Comparison of ENCODE assay signal across 8 mouse cellular contexts in genomic region chr13:48968750-48969088, GRCm38 (mm10). TPM values are rescaled to one million over a fixed set of nuclear protein-coding genes. Genes with fewer than 3 reads are reported as not detected.
DNase-seq lines count a peak whose midpoint lies in the region; ATAC-seq and TF ChIP-seq lines count a peak whose summit lies in the region.

No protein-coding gene starts in this region.

- peak overlapping the region; percentile 85 for H3K4me3 ChIP-seq in lung, embryonic 15.5 days
- H3K4me3 ChIP-seq in limb, embryonic 13.5 days = peak overlapping the region; percentile 95
- peak overlapping the region; percentile 80 for H3K4me3 ChIP-seq in small intestine, adult 2 months (ENCODE audit: low read depth, low read length)

- no peaks in the 10 kb centered on the region for H3K9me3 ChIP-seq in lung, embryonic 15.5 days
- no peaks in the 10 kb centered on the region for H3K9me3 ChIP-seq in limb, embryonic 13.5 days

- H3K4me2 ChIP-seq in lung, embryonic 15.5 days = peak overlapping the region; percentile 92
- peak overlapping the region; percentile 95 for H3K4me2 ChIP-seq in limb, embryonic 13.5 days (replicated peaks)

- H3K4me1 ChIP-seq in lung, embryonic 15.5 days = peaks cover 35% of the 10 kb centered on the region
- H3K4me1 ChIP-seq in limb, embryonic 13.5 days = peaks cover 48% of the 10 kb centered on the region
- H3K4me1 ChIP-seq in small intestine, adult 2 months (ENCODE audit: control insufficient read depth, insufficient read depth, insufficient read length, low read length) = peaks cover 16% of the 10 kb centered on the region

- H3K36me3 ChIP-seq in lung, embryonic 15.5 days = no peaks in the 10 kb centered on the region
- H3K36me3 ChIP-seq in limb, embryonic 13.5 days = peaks cover 3% of the 10 kb centered on the region; the same call in 1 of the 2 replicates
- H3K36me3 ChIP-seq in small intestine, adult 2 months (ENCODE audit: control insufficient read depth, insufficient read depth, low read length) = no peaks in the 10 kb centered on the region; the same call in 1 of the 2 replicates

- no peak for TF ChIP-seq POLR2A in small intestine, adult 2 months (IDR thresholded peaks at IDR 0.05; ENCODE audit: low read depth, low read length)

- peak overlapping the region; percentile 98 for H3K27ac ChIP-seq in lung, embryonic 15.5 days
- peak overlapping the region; percentile 97 for H3K27ac ChIP-seq in limb, embryonic 13.5 days
- peak overlapping the region; percentile 98 for H3K27ac ChIP-seq in small intestine, adult 2 months (ENCODE audit: insufficient read depth, low read depth, low read length)

- no peak for DNase-seq in lung, postnatal 36 days
- DNase-seq in adipocyte (ENCODE audit: low spot score) = no peak
- DNase-seq in cerebellum, postnatal 25 days = no peak
- no peak for DNase-seq in layer of hippocampus, adult 9-11 months

- peak overlapping the region; percentile 91 for H3K9ac ChIP-seq in lung, embryonic 15.5 days
- H3K9ac ChIP-seq in limb, embryonic 13.5 days = peak overlapping the region; percentile 97

- no peaks in the 10 kb centered on the region for H3K27me3 ChIP-seq in lung, embryonic 15.5 days
- no peaks in the 10 kb centered on the region for H3K27me3 ChIP-seq in limb, embryonic 13.5 days
- no peaks in the 10 kb centered on the region for H3K27me3 ChIP-seq in small intestine, adult 2 months (ENCODE audit: control insufficient read depth, insufficient read depth, low read length)

- TF ChIP-seq CTCF in small intestine, adult 2 months (IDR thresholded peaks at IDR 0.05; ENCODE audit: extremely low read depth, insufficient read length, insufficient replicate concordance, low read depth, low read length) = no peak

- ATAC-seq in lung, embryonic 15.5 days (ENCODE audit: borderline replicate concordance, extremely low read depth, low FRiP score, low TSS enrichment) = no peak
- ATAC-seq in erythroblast, adult 5-6 weeks (replicated peaks; ENCODE audit: low FRiP score, poor library complexity, severe bottlenecking) = 0 out of 2 replicates have a peak, but pooled peaks have one; percentile 1
- ATAC-seq in limb, embryonic 13.5 days (ENCODE audit: low FRiP score, low read depth) = no peak

- WGBS in lung, embryonic 15.5 days = 6% methylated on average over 7 of the region's 7 CpGs
- 12% methylated on average over 7 of the region's 7 CpGs for WGBS in limb, embryonic 13.5 days
- 6% methylated on average over 7 of the region's 7 CpGs for WGBS in small intestine, adult 2 months

RNA-seq across cellular contexts. Expression of gene Fam120a, which starts 0.9 kb away (rescaled TPM):
- 23.6 and 26.1 TPM in 2 replicates for polyA plus RNA-seq in lung, embryonic 15.5 days (2015; fragmentation: Nextera tagmentation; extraction: Ambion mirVana)
- 66.7 and 81.5 TPM in 2 replicates for total RNA-seq in erythroblast, adult 5-6 weeks (2015; ENCODE audit: low replicate concordance)
- 38.6 and 47.6 TPM in 2 replicates for total RNA-seq in erythroblast, adult 5-6 weeks (2017; ENCODE audit: low replicate concordance)
- 21.4 and 22.0 TPM in 2 replicates for polyA plus RNA-seq in limb, embryonic 13.5 days (2015; fragmentation: Nextera tagmentation; extraction: Ambion mirVana)
- 56.5 and 80.1 TPM in 2 replicates for polyA plus RNA-seq in small intestine, adult 2 months (2012; rRNA removed)
